ENCODE assay signal across 8 mouse cellular contexts in the genomic region with DNA sequence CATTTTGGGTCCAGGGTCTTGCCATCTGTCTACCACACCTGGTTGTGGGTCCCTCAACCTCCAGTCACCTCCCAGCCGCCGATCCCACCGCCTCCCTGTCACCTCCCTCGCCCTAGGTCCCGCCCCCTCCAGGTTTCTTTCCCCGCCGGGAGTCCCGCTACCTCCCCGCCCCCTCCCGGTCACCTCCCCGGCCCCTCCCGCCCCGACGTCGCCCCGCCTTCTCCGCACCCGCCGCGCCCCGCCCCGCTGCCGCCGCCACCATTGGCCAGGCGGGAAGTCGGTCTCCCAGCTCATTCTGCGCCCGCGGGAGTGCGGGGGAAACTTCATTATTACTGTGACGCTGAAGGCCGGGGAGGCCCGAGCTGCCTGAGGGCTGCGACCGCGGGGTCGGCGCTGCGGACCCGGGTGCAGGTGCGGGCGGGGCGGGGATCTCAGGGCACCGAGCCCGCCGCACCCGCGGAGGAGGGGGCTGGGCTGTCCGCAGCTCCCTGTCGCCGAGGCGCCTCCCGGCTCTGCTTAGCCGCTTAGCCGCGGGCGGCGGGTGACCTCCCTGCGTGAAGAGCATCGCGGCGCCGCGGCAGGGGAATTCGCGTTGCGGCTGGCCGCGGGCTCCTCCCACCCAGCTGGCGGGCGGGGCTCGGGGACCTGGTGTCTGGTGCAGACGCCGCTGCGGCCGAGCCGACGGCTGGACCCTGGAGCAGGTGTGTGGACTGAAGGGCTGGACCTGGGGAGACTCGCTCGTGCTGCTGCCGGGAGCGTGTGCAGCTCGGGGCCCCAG. TPM values are rescaled to one million over a fixed set of nuclear protein-coding genes. Genes with fewer than 3 reads are reported as not detected.
A peak's percentile ranks its signal among the peaks of the same experiment; 100 is the strongest.
DNase-seq lines count a peak whose midpoint lies in the region; ATAC-seq lines count a peak whose summit lies in the region.

A gene (plus strand): TSS at position 234 of the 778 bp plus-strand sequence.

- H3K9ac ChIP-seq in hindbrain, embryonic 15.5 days = peak within 1 kb of the TSS; percentile 82

- DNase-seq in ZHBTc4 (ENCODE audit: low read depth, low spot score) = peak; percentile 92
- peak; percentile 82 to 90 for DNase-seq in cerebellum, postnatal 36 days
- DNase-seq in gastrocnemius, adult 18-20 months (ENCODE audit: low spot score) = peak; percentile 72
- DNase-seq in left cerebral cortex, postnatal 10 days (ENCODE audit: extremely low spot score in 1 of 2, low spot score in 2 of 2) = peak; percentile 70 to 87
- DNase-seq in right cerebral cortex, postnatal 25 days = peak; percentile 85
- DNase-seq in urinary bladder, postnatal 4 days (ENCODE audit: low spot score in 2 of 2) = peak; percentile 64 to 79

- no peaks in the 10 kb centered on the region for H3K27me3 ChIP-seq in hindbrain, embryonic 15.5 days

- intact Hi-C loops in left cerebral cortex, postnatal 10 days (cut with DNase I) = no loop called here

- H3K4me1 ChIP-seq in hindbrain, embryonic 15.5 days (replicated peaks) = peaks cover 21% of the 10 kb centered on the region

- no peaks in the 10 kb centered on the region for H3K36me3 ChIP-seq in hindbrain, embryonic 15.5 days

- H3K4me3 ChIP-seq in hindbrain, embryonic 15.5 days = peak within 1 kb of the TSS; percentile 89

- WGBS in hindbrain, embryonic 15.5 days = under 1% methylated on average over 71 of the region's 83 CpGs

- ATAC-seq in hindbrain, embryonic 15.5 days (ENCODE audit: low FRiP score, low read depth) = peak; percentile 90
- ATAC-seq in megakaryocyte progenitor cell, adult 5-6 weeks (replicated peaks; ENCODE audit: poor library complexity) = peak; percentile 62

- H3K27ac ChIP-seq in hindbrain, embryonic 15.5 days (replicated peaks) = peak within 1 kb of the TSS; percentile 92

- H3K4me2 ChIP-seq in hindbrain, embryonic 15.5 days = peak within 1 kb of the TSS; percentile 69

- H3K9me3 ChIP-seq in hindbrain, embryonic 15.5 days = no peaks in the 10 kb centered on the region

RNA-seq across cellular contexts. Expression of the gene that starts here (rescaled TPM):
- 10 to 100 TPM; 50.9 to 64.2 TPM for total RNA-seq in gastrocnemius, adult 18-20 months (2021)
- polyA plus RNA-seq in hindbrain, embryonic 15.5 days (2015; fragmentation: Nextera tagmentation; extraction: Ambion mirVana) = 36.5 and 37.5 TPM in 2 replicates
- total RNA-seq in left cerebral cortex, postnatal 10 days (2021) = 100 to 1,000 TPM; 265 to 270 TPM
- total RNA-seq in megakaryocyte progenitor cell, adult 5-6 weeks (2015) = 2.6 and 5.2 TPM in 2 replicates
- 4.8 and 6.8 TPM in 2 replicates for total RNA-seq in megakaryocyte progenitor cell, adult 5-6 weeks (2017)

Comparison
In these comparisons a context has a peak if more than half of its experiments do, and no peak if none do; other contexts are left out.
1. Peak in every context shown above with its lines: DNase-seq, ATAC-seq, H3K4me3 ChIP-seq and H3K27ac ChIP-seq.
2. RNA of the gene that starts here (total RNA-seq): 265 to 270 TPM in left cerebral cortex, postnatal 10 days and 50.9 to 64.2 TPM in gastrocnemius, adult 18-20 months; 2.6 to 6.8 TPM in megakaryocyte progenitor cell, adult 5-6 weeks; every median in the first group is over 4 times any median in the second.
3. RNA of the gene that starts here (total RNA-seq): 265 to 270 TPM in left cerebral cortex, postnatal 10 days; 50.9 to 64.2 TPM in gastrocnemius, adult 18-20 months; every median in the first group is over 4 times any median in the second.